Mouse (Mus musculus) hindbrain, postnatal 0 days (tissue): Measurements from ENCODE around the gene Adam15. TPM values are rescaled to one million over a fixed set of nuclear protein-coding genes. Genes with fewer than 3 reads are reported as not detected.

Experiments used
- ATAC-seq: fragments of 200-750 bp; cut with Nextera tagmentation; 2 replicates; pipeline ENCODE4 v1.8.0; 2017; ENCODE audit warnings: mild to moderate bottlenecking, moderate TSS enrichment, moderate library complexity
- DNase-seq: peaks from one replicate; pipeline ENCODE4 v3.0.0-alpha.2; 2015; ENCODE audit warnings: low spot score
- H3K27ac ChIP-seq: fragments of 300-500 bp; sonication (generic); 2 replicates; pipeline ENCODE4 v1.5.1; 2014; ENCODE audit warnings: mild to moderate bottlenecking
- H3K27me3 ChIP-seq: fragments of 300-500 bp; sonication (generic); 2 replicates; pipeline ENCODE4 v1.6.1; 2014; ENCODE audit warnings: low read length, mixed read lengths; ENCODE audit not compliant: insufficient read depth
- H3K36me3 ChIP-seq: fragments of 300-500 bp; sonication (generic); 2 replicates; pipeline ENCODE4 v1.6.1; 2014; ENCODE audit warnings: low read length, mixed read lengths; ENCODE audit not compliant: insufficient read depth
- H3K4me1 ChIP-seq: fragments of 300-500 bp; sonication (generic); 2 replicates; pipeline ENCODE4 v1.6.1; 2014; ENCODE audit warnings: antibody characterized with exemption, low read length, mixed read lengths; ENCODE audit not compliant: insufficient read depth
- H3K4me2 ChIP-seq: fragments of 300-500 bp; sonication (generic); 2 replicates; pipeline ENCODE4 v1.6.1; 2014; ENCODE audit warnings: low read depth, mild to moderate bottlenecking, low read length, moderate library complexity, mixed read lengths
- H3K4me3 ChIP-seq: fragments of 300-500 bp; sonication (generic); 2 replicates; pipeline ENCODE4 v1.5.1; 2014; ENCODE audit warnings: low read length
- H3K9ac ChIP-seq: fragments of 300-500 bp; sonication (generic); replicated peaks from 2 replicates; pipeline ENCODE4 v1.6.1; 2014; ENCODE audit warnings: mild to moderate bottlenecking, low read length, moderate library complexity, mixed read lengths
- H3K9me3 ChIP-seq: fragments of 300-500 bp; sonication (generic); 2 replicates; pipeline ENCODE4 v1.6.1; 2016; ENCODE audit warnings: low read length, mixed read lengths
- CTCF ChIP-seq: IDR thresholded peaks from 2 replicates; pipeline ENCODE4 v1.5.1; 2016; ENCODE audit warnings: antibody characterized with exemption, control low read depth, low read depth
- WGBS: fragments of 180-500 bp; shearing (Covaris S2); extraction: QIAGEN DNeasy Blood & Tissue Kit; methylation state at CpG from one replicate; pipeline ENCODE4 v1.1.7; 2014; 5-methylcytosine and 5-hydroxymethylcytosine counted together
- polyA plus RNA-seq: library from polyadenylated mRNA; unstranded; fragments of >200 nt; fragmentation: Nextera tagmentation; extraction: Ambion mirVana; gene quantifications from 2 replicates; pipeline ENCODE4 v1.2.1, GENCODE M21; 2015
- total RNA-seq: library from RNA; depleted of rRNA; stranded (reverse); fragments of >200 nt; gene quantifications from 2 replicates; pipeline ENCODE4 v1.2.3, GENCODE M21; 2014

Gene Adam15
- total and polyA plus RNA-seq, 2 experiments from 2014 or later: 73.2 to 94.4 TPM

DNA sequence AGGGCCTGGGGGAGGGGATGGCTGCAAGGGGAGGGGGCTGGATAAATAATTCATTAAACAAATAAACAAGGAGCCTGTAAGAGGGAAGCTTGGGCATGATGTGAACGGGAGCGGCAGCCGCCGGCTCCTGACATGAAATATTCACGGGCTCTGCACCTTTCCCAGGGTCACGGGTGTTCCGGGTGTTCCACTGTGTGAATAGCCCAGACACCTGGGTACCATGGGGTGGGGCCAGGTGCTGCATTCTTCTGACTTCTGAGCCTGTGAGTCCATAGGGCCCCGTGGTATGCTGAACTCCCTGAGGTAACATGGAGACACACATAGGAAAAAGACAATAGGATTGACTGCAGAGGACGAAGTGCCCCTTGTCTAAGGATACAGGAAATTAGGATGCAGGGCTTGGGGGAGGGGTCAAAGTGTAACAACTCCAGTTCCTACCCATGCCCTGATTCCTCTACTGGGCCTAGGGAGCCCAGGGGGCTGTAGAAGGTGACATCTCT is 22.4 kb downstream of the Adam15 start:
- Histone ChIP-seq H3K27ac (no peak overlapping the region), H3K9ac (no peak overlapping the region), H3K36me3 (no peaks in the 10 kb centered on the region), H3K4me2 (no peak overlapping the region), H3K27me3 (no peaks in the 10 kb centered on the region), H3K9me3 (no peaks in the 10 kb centered on the region), H3K4me1 (peaks cover 6% of the 10 kb centered on the region), H3K4me3 (no peak overlapping the region)
- 53% methylated on average over 9 of the region's 9 CpGs for WGBS
- DNase-seq (no peak), ATAC-seq (no peak)
- no peak for TF ChIP-seq CTCF

DNA sequence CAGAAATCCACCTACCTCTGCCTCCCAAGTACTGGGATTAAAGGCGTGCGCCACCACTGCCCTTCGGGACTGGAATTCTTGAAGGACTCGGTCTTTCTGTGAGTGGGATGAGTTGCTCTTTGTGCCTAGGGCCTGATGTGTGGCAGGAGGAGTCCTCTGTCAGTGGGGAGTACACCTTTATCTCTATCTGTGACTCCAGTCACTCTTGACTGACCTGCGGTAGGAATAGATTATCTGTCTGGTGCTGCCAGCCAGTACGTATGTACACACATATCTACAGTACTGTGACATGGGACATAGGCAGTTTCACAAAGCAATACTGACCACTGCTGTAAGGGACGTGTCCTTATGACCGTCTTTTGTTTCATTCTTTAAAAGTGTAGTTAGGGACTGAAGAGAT is 23.9 kb downstream of the Adam15 start:
- no peak for TF ChIP-seq CTCF
- DNase-seq: no peak
- peaks cover 4% of the 10 kb centered on the region; the same call in 1 of the 2 replicates for H3K4me1 ChIP-seq
- 93% methylated on average over 8 of the region's 8 CpGs for WGBS
- no peaks in the 10 kb centered on the region for H3K27me3 ChIP-seq
- H3K9me3 ChIP-seq: no peaks in the 10 kb centered on the region
- H3K4me2 ChIP-seq: no peak overlapping the region
- ATAC-seq: no peak
- no peaks in the 10 kb centered on the region for H3K36me3 ChIP-seq
- H3K9ac ChIP-seq: no peak overlapping the region
- no peak overlapping the region for H3K27ac ChIP-seq
- H3K4me3 ChIP-seq: no peak overlapping the region

DNA sequence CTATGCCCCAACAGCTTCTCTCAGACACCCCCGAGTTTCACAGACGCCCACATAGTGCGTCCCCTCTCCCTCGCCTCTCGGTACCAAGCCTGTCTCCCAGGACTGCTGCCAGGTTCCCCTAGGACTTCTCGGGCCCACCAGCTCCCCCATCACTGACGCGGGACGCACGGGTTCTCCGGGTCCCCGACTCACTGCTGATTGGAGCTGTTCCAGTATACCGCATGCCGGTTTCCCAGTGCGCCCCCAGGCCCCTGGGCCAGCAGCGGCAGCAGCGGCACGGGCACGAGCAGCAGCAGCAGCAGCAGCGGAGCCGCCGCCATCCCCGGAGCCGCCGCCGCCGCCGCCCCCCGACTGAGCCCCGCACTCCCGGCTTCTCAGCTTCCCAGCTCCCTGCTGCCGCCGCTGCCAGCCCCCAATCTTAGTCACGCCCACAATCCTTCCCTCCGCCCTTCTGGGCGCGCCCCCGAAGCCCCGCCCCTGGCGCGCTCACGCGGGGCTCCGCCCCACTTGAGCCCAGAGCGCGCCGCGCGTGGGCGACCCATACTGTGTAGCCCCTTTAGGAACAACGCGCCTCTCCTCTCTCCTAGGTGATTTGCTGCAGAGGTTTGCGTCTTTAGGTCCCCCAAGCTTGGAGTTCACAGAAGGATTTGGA is 27.2 kb downstream of the Adam15 start, which contains the start of gene Efna3:
TSS of gene Efna3 (minus strand) at position 452 of the 652 bp plus-strand sequence.
- no peak for TF ChIP-seq CTCF
- Histone ChIP-seq H3K9ac (peak within 1 kb of the TSS; percentile 82), H3K27ac (peak within 1 kb of the TSS; percentile 88), H3K9me3 (no peaks in the 10 kb centered on the region), H3K4me2 (peak within 1 kb of the TSS; percentile 77), H3K4me3 (peak within 1 kb of the TSS; percentile 67), H3K27me3 (no peaks in the 10 kb centered on the region), H3K36me3 (no peaks in the 10 kb centered on the region), H3K4me1 (peaks cover 8% of the 10 kb centered on the region)
- peak; percentile 93 for DNase-seq
- peak; percentile 37 for ATAC-seq
- under 1% methylated on average over 53 of the region's 53 CpGs for WGBS

DNA sequence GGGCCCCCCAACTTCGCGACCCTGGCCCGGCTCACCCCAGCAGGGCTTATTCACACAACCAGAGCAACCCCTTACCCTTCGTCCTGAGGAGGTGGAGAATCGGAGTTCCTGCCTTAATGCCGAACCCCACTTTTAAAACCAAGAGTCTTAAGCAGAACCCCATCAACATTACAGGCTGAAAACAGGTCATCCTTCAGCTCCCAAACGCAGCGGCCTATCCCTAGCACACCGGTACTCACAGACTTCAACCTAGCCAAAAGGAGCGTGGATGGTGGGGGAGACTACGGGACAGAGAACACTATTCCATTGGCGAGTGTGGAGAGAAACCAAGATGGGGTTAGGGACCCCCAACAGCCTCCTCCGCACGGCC is 27.7 kb downstream of the Adam15 start:
- no peaks in the 10 kb centered on the region for H3K36me3 ChIP-seq
- H3K9me3 ChIP-seq: no peaks in the 10 kb centered on the region
- WGBS: under 1% methylated on average over 14 of the region's 14 CpGs
- H3K9ac ChIP-seq: peak overlapping the region; percentile 82
- H3K4me3 ChIP-seq: peak overlapping the region; percentile 67
- no peak for TF ChIP-seq CTCF
- H3K4me2 ChIP-seq: peak overlapping the region; percentile 77
- peaks cover 8% of the 10 kb centered on the region for H3K4me1 ChIP-seq
- DNase-seq: no peak
- no peak for ATAC-seq
- peak overlapping the region; percentile 88 for H3K27ac ChIP-seq
- no peaks in the 10 kb centered on the region for H3K27me3 ChIP-seq

DNA sequence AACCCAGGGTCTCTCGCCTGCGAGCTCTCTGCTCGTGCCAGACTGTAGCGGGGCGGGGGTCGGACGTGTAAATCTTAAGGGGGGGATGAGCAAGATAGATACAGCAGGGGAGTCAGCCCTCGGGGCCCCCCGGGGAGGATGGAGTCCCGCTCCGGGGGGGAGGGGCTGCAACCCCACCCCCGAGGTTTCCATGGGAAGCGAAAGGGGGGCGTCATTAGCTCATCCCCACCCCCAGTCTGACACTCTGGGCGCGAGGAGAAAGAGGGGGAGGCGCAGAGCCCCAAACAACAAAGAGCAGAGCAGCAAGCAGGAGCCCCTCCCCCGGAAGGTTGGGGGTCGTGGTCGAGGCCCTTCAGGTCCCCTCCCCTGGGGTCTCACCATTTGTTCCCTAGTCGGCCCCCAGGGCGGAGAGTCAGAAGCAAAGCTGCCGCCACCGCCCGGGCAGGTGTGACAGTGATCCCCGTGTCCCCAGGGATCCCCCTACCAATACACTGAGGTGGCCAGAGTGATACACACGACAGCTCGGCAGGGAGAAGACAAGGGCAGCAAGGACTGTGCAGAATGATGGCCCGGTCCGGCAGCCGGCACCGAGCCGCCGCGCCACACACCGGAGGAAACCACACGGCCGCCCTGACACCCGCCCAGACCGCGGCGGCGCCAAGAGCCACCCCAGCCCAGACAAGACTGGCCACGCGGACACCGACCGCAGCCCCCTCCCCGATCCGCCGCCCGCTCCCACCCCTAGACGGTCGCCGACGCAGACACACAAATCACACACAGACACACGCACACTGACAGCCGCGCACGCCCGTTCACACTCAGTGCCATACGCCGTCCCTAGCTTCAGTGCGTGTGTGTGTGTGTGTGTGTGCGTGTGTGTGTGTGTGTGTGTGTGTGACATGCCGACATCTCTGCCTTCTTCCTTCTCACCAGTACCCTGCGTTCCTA is 28.3 kb downstream of the Adam15 start:
- Histone ChIP-seq H3K4me1 (peaks cover 8% of the 10 kb centered on the region), H3K4me3 (peak overlapping the region; percentile 67), H3K9me3 (no peaks in the 10 kb centered on the region), H3K27me3 (no peaks in the 10 kb centered on the region), H3K27ac (peak overlapping the region; percentile 88), H3K4me2 (peak overlapping the region; percentile 77), H3K9ac (peak overlapping the region; percentile 82), H3K36me3 (no peaks in the 10 kb centered on the region)
- peak; percentile 61 for DNase-seq
- no peak for TF ChIP-seq CTCF
- peak; percentile 24 for ATAC-seq
- WGBS: 1% methylated on average over 64 of the region's 66 CpGs

DNA sequence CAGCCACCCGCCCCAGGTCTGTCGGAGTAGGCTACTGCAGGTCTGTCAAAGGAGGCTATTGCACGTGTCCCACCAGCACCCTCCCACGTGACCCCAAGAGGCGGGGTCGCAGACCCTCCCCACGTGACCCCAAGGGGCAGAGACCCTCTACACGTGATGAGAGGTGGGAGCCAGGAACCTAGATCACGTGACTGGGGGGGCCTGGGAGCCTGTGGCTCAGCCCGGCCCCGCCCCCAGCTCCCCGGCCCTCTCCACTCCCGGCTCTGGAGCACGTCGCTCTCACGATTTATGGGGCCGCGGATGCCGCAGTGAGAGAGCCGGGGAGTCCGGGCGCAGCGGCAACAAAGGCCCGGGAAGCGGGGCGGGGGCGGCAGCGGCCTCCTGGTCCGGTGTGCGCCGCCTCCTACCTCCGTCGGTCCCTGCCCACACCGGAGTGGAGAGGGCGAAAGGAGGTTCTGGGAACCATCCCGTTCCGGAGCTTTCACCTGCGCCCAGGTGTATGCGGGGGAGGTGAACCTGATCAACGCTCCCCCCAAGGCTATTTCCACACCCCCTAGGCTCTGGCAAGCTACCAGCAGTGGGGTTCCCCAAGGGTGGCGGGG is 29.1 kb downstream of the Adam15 start:
- Histone ChIP-seq H3K9me3 (no peaks in the 10 kb centered on the region), H3K27me3 (no peaks in the 10 kb centered on the region), H3K27ac (peak overlapping the region; percentile 88), H3K4me3 (peak overlapping the region; percentile 67), H3K36me3 (no peaks in the 10 kb centered on the region), H3K4me1 (peaks cover 11% of the 10 kb centered on the region), H3K4me2 (peak overlapping the region; percentile 77), H3K9ac (peak overlapping the region; percentile 82)
- DNase-seq (peak; percentile 86), ATAC-seq (peak; percentile 39)
- TF ChIP-seq CTCF: no peak
- whole genome bisulfite sequencing: under 1% methylated on average over 41 of the region's 41 CpGs
